Mouse (Mus musculus): ENCODE results near the gene Itga1. TPM values are rescaled to one million over a fixed set of nuclear protein-coding genes. Genes with fewer than 3 reads are reported as not detected.

Itga1 gene
- polyA plus RNA-seq (2014; fragmentation: Illumina TruSeq; extraction: RNeasy Lipid Tissue Mini Kit (QIAGEN cat#74804); ENCODE audit: insufficient read depth, low read depth, low replicate concordance), result 18.7 TPM

DNA sequence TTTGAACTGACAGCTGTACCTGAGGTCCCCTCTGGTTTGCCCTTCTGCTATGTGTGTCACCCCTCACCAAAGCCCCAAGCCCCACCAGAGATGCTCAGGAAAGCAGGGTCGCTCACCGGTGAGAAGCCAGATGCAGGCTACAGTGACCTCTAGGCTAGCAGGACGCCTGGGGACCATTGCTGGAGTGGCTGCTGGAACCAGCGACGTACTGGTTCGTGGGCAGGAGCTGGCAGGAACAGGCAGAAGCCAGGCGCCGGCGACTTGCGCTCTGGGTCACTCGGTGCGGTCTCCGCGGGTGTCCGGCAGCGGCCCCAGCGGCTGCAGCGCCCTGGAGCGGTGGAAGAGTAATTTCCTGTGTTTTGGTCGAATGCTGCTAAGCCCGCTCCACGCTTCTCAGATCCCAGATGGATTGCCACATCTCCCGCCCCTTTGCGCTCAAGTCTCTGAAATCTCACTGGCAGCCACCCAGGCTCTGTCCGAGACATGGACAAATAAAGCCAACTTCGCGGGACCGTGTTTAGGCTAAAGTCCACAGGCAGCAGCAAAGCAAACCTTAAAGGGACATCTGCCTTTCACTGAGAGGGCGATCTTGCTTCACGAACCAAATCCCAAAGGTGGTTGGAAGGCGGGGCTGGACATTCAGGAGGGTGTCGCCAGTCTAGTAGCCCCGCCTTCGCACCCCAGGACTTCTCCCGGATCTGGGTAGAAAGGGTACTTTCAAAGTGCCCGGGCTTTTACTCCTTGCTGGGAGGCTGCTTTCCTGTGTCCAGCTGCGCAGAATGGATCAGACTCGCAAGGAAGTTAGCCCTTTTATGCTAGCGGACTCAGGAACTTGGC, at the start of gene Itga1, which contains the start of gene Gm49395:
Gene Itga1 (minus strand): TSS at position 610 of the 837 bp plus-strand sequence.
Gene Gm49395 (minus strand): TSS at position 567 of the 837 bp plus-strand sequence.

GRCm38 (mm10) chr13:115090069-115090976, 11.4 kb downstream of the Itga1 start, which contains the start of gene Pelo:
TSS of gene Pelo (minus strand) at chr13:115090186.

GRCm38 (mm10) chr13:114931775-114932294, 169.9 kb downstream of the Itga1 start, which contains the start of gene Itga2:
TSS of gene Itga2 (minus strand) at chr13:114932100.

Other genes with a start within 250 kb of the Itga1 start
- gene Itga2, start 169.9 kb downstream of the Itga1 start, polyA plus RNA-seq (2014; fragmentation: Illumina TruSeq; extraction: RNeasy Lipid Tissue Mini Kit (QIAGEN cat#74804); ENCODE audit: insufficient read depth, low read depth, low replicate concordance), result 2.6 TPM
- gene Pelo, start 11.8 kb downstream of the Itga1 start, polyA plus RNA-seq (2014; fragmentation: Illumina TruSeq; extraction: RNeasy Lipid Tissue Mini Kit (QIAGEN cat#74804); ENCODE audit: insufficient read depth, low read depth, low replicate concordance), result 15.5 TPM
- gene Gm49395, start within 50 bp of the Itga1 start, polyA plus RNA-seq (2014; fragmentation: Illumina TruSeq; extraction: RNeasy Lipid Tissue Mini Kit (QIAGEN cat#74804); ENCODE audit: insufficient read depth, low read depth, low replicate concordance), result 4.1 TPM